In genomic region chr13:37344909-37345772, GRCm38 (mm10) we compare ENCODE assay signal across 10 mouse cellular contexts. TPM values are rescaled to one million over a fixed set of nuclear protein-coding genes. Genes with fewer than 3 reads are reported as not detected.
DNase-seq lines count a peak whose midpoint lies in the region; ATAC-seq lines count a peak whose summit lies in the region.
"Had no signal": no experiment of that assay in that cellular context is flagged by ENCODE, and none has a peak within 500 bp of the region (broad histone marks: within the 10 kb centered on the region; RNA-seq: fewer than 3 reads in every experiment).

Ly86 (plus strand) TSS chr13:37345208.

- ATAC-seq in megakaryocyte-erythroid progenitor cell, adult 5-6 weeks (replicated peaks; ENCODE audit: low FRiP score, low TSS enrichment, poor library complexity, severe bottlenecking) = no peak

- peaks cover 50% of the 10 kb centered on the region for H3K79me2 ChIP-seq in macrophage (ENCODE audit: inconsistent target)

- peak within 1 kb of the TSS; percentile 46 for H3K4me3 ChIP-seq in macrophage (ENCODE audit: inconsistent target)
- H3K4me3 ChIP-seq: heart, embryonic 13.5 days had no signal

- H3K27ac ChIP-seq in macrophage = peak within 1 kb of the TSS; percentile 98
- H3K27ac ChIP-seq: heart, embryonic 13.5 days; kidney, postnatal 0 days had no signal

- H3K36me3 ChIP-seq in macrophage (ENCODE audit: inconsistent target) = peaks cover 2% of the 10 kb centered on the region; the same call in 1 of the 2 replicates
- H3K36me3 ChIP-seq: heart, embryonic 13.5 days had no signal

- 51% methylated on average over 27 of the region's 28 CpGs for WGBS in macrophage (ENCODE audit: missing documents)

- DNase-seq in heart, adult 11 months = peak; percentile 95
- DNase-seq in heart, adult 8-10 months (ENCODE audit: low spot score) = no peak
- DNase-seq in B cell, adult 2 months = peak; percentile 77 to 81
- peak; percentile 40 for DNase-seq in forelimb bud, embryonic 11.5 days (ENCODE audit: low read depth, low spot score)
- DNase-seq in adrenal gland, postnatal 25 days = no peak
- DNase-seq in cerebellum, adult 11-12 months = no peak

RNA-seq across cellular contexts. Expression of gene Ly86, which starts in this region (rescaled TPM):
- total RNA-seq in heart, adult 8-10 months (2022) = 1 to 10 TPM; 1.2 to 1.7 (median 1.4) TPM
- total RNA-seq in macrophage (2018; cell fraction: chromatin; rRNA removed) = 100 to 1,000 TPM in 9 of 26 experiments, 10 to 100 TPM in 16, 1 to 10 TPM in 1; 10.0 to 200 (median 76.7) TPM
- total RNA-seq in macrophage (2018; cell fraction: cytosol; rRNA removed) = 100 to 1,000 TPM; 133 to 424 (median 221) TPM
- 100 to 1,000 TPM in 16 of 26 experiments, 10 to 100 TPM in 10; 43.3 to 294 (median 128) TPM for total RNA-seq in macrophage (2018; cell fraction: nucleus; rRNA removed)
- polyA plus RNA-seq in macrophage (2018) = 192 to 352 TPM (median 335 TPM) in 3 replicates
- total RNA-seq in adrenal gland, postnatal 25 days (2021) = 1.8 and 2.7 TPM in 2 replicates
- 0.67 and 0.81 TPM in 2 replicates for total RNA-seq in megakaryocyte-erythroid progenitor cell, adult 5-6 weeks (2014; fragmentation: Nextera tagmentation)
- 1.6 and 3.5 TPM in 2 replicates for total RNA-seq in megakaryocyte-erythroid progenitor cell, adult 5-6 weeks (2017)

Comparison
In these comparisons a context has a peak if more than half of its experiments do, and no peak if none do; other contexts are left out.
1. DNase-seq: peak in heart, adult 11 months (single experiment), B cell, adult 2 months (2 of 2) and forelimb bud, embryonic 11.5 days (single experiment); none in heart, adult 8-10 months (single experiment), adrenal gland, postnatal 25 days (single experiment) and cerebellum, adult 11-12 months (single experiment).